Mouse (Mus musculus): ENCODE measurements at regions not wholly inside any gene's neighbourhood (a gene's known extent, or its start where the extent isn't known, plus 50 kb on each side); places are given as distances from the start of the nearest gene placed in this dataset.

GRCm38 (mm10) chr11:48431316-48431715 is 368.8 kb upstream of the Rack1 start:
- DNase-seq (ENCODE audit: extremely low spot score): no peak

- no peak for DNase-seq (ENCODE audit: extremely low spot score)
Measured at GRCm38 (mm10) chr11:48427423-48427822, 372.7 kb upstream of the Rack1 start.

- DNase-seq (ENCODE audit: extremely low spot score): no peak
Measured at GRCm38 (mm10) chr11:48426446-48426845, 373.7 kb upstream of the Rack1 start.

- DNase-seq (ENCODE audit: extremely low spot score): no peak
Measured at GRCm38 (mm10) chr11:48418066-48418756, 381.9 kb upstream of the Rack1 start.

- DNase-seq (ENCODE audit: extremely low spot score): no peak
Measured at GRCm38 (mm10) chr11:48417615-48418014, 382.5 kb upstream of the Rack1 start.

- DNase-seq (ENCODE audit: extremely low spot score): no peak
Measured at GRCm38 (mm10) chr11:48398032-48398431, 402.1 kb upstream of the Rack1 start.

GRCm38 (mm10) chr11:48381489-48381888 is 392.7 kb upstream of the Sgcd start:
- no peak for DNase-seq (ENCODE audit: extremely low spot score)

- DNase-seq (ENCODE audit: extremely low spot score): no peak
Measured at GRCm38 (mm10) chr11:48378044-48378443, 389.3 kb upstream of the Sgcd start.

GRCm38 (mm10) chr11:48377269-48377668 is 388.5 kb upstream of the Sgcd start:
- DNase-seq (ENCODE audit: extremely low spot score): no peak

GRCm38 (mm10) chr11:48351349-48352023 is 362.7 kb upstream of the Sgcd start:
- no peak for DNase-seq (ENCODE audit: extremely low spot score)

GRCm38 (mm10) chr11:48314500-48314899 is 325.7 kb upstream of the Sgcd start:
- peak; percentile 38 for DNase-seq (ENCODE audit: extremely low spot score)

GRCm38 (mm10) chr11:48295370-48295769 is 306.6 kb upstream of the Sgcd start:
- no peak for DNase-seq (ENCODE audit: extremely low spot score)

GRCm38 (mm10) chr11:48262492-48262891 is 273.7 kb upstream of the Sgcd start:
- no peak for DNase-seq (ENCODE audit: extremely low spot score)

GRCm38 (mm10) chr11:48261089-48261488 is 272.3 kb upstream of the Sgcd start:
- DNase-seq (ENCODE audit: extremely low spot score): no peak

- DNase-seq (ENCODE audit: extremely low spot score): no peak
Measured at GRCm38 (mm10) chr11:48250678-48251317, 262.0 kb upstream of the Sgcd start.

- DNase-seq (ENCODE audit: extremely low spot score): no peak
Measured at GRCm38 (mm10) chr11:48249315-48249714, 260.5 kb upstream of the Sgcd start.

GRCm38 (mm10) chr11:48221156-48221555 is 232.4 kb upstream of the Sgcd start:
- no peak for DNase-seq (ENCODE audit: extremely low spot score)

- DNase-seq (ENCODE audit: extremely low spot score): no peak
Measured at GRCm38 (mm10) chr11:48219157-48219556, 230.4 kb upstream of the Sgcd start.

GRCm38 (mm10) chr11:48216762-48217161 is 228.0 kb upstream of the Sgcd start:
- no peak for DNase-seq (ENCODE audit: extremely low spot score)

GRCm38 (mm10) chr11:48186604-48187003 is 197.8 kb upstream of the Sgcd start:
- DNase-seq (ENCODE audit: extremely low spot score): no peak

- DNase-seq (ENCODE audit: extremely low spot score): peak; percentile 4
Measured at GRCm38 (mm10) chr11:48178943-48179342, 190.2 kb upstream of the Sgcd start.

- no peak for DNase-seq (ENCODE audit: extremely low spot score)
Measured at GRCm38 (mm10) chr11:48178174-48178573, 189.4 kb upstream of the Sgcd start.

- no peak for DNase-seq (ENCODE audit: extremely low spot score)
Measured at GRCm38 (mm10) chr11:48176451-48176850, 187.7 kb upstream of the Sgcd start.
